Mouse (Mus musculus) ovary, postnatal 14 days (tissue): Measurements from ENCODE around the gene Smug1.

Source experiments
- DNase-seq: peaks from one replicate; pipeline ENCODE4 v3.0.0; 2022; ENCODE audit warnings: low spot score

The Smug1 gene

DNA sequence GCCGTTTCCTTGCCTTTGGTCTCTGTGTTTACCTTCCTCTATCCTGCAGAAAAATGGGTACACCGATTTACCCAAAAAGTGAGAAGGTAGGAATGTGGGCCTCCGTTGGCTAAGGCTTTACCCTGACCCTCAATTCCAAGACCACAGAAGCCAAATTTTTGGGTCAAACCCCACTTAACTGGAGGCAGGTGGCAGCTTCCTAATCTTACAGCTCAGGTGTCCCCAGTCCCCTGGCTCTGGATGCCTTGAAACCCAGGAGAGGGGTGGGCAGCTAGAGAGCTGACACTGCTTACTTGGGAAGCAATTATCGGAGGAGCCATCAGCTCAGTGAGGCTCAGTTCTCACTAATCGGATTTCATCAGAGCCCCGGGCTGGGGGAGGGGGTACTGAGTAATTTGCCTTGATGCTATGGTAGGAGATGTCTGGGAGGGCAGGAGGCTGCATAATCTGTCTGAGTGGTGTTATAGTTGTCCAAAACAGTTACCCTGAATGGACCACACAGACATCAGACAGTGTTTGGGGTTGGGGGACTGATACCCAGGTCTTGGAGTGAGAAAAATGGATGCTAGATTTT lies at the start of gene Smug1:
TSS of gene Smug1 (minus strand) at position 51 of the 574 bp plus-strand sequence.
- DNase-seq, result no peak

DNA sequence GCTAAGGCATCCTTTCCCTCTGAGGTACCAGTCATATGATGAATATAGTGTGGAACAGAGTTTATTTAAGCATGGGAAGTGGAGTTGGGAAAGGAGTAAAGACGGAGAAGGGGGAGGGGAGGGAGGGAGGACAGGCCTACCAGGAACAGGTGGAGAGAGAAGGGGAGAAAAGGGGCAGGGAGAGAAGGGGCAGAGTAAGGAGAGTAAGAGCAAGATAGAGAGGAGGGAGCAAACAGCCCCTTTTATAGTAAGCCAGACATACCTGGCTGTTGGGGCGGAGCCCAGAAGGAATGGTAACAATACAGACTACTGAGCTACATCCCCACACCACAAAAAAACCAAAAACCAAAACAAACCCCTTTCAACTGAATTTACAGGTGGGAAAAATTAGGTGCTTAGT lies 49.2 kb upstream of the Smug1 start:
- DNase-seq, result no peak

DNA sequence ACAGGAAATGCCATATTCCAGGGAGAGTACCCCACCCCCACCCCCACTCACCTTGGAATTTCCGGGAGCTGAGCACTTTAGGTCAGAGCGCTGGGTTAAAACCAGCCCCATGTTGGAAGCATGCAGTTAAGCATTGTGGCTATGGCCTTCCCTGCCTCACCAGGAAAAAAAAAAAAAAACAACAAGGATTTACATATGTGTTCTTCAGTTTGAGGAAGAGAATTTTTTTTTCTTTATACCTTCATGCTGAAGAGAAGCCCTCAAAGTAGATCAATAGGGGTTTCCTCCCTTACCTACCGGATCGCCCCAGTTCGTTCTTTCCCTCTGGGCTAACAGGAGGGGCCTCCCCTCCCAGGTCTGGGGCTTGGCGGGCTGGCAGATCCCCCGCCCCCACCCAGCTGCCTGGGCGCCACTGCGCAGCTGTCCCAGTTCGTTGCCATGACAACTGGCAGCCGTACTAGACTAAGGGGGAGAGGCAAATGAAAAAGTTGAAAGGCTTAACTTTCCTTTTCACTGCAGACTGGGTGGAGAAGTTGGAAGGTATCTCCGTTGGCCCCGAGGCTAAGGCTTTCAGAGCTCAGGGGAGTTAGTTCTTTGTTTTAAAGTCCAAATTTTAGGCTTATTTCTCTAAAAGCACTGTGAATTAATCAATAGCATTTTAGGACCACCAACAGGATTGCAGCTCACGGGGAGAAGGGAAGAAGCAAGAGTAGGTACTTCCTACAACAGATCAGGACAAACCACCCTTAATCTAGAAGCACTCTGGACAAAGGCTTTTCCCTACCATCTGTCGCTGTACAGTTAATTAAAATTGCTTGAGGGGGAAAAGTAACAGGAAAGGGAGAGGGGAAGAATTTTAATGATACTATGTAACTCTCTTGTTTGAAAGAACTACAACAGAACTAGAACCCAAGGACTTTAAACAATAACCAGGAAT lies 48.3 kb upstream of the Smug1 start:
- DNase-seq, result peak; percentile 80

DNA sequence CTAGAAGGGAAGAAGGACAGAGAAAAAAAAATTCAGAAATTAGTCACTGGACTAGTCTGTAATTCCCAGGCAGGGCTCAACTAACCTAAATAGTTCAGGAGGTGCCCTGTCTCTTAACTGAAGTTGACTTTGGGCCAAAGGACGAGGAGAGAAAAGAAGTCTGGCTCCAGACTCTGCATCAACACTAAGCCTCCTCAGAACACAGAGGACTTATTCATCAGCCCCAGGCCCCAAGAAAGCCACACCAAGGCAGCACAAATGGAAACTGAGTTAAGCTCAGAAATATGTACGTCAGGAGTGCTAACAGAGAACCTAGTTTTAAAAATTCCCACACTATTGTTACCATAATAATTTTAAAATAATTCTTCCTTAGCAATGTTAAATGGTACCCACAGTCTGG lies 47.3 kb upstream of the Smug1 start:
- DNase-seq, result no peak

DNA sequence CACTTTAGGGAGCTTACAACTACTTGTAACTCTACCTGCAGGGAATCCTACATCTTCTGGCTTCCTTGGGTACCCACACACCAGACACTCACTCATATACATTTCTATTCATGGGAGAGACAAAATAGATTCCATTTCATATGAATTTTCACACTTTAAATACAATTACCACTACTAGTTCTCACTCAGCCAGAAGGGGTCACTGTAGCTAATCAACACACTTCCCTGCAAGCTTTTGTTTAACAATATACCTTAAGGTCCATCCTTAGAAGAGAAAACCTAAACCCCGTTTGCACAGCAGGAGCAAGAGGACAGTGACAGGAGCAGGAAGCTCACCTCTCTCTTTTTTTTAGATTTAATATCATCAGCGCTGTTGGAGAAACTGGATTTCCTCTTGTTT lies 38.3 kb upstream of the Smug1 start:
- DNase-seq, result no peak

DNA sequence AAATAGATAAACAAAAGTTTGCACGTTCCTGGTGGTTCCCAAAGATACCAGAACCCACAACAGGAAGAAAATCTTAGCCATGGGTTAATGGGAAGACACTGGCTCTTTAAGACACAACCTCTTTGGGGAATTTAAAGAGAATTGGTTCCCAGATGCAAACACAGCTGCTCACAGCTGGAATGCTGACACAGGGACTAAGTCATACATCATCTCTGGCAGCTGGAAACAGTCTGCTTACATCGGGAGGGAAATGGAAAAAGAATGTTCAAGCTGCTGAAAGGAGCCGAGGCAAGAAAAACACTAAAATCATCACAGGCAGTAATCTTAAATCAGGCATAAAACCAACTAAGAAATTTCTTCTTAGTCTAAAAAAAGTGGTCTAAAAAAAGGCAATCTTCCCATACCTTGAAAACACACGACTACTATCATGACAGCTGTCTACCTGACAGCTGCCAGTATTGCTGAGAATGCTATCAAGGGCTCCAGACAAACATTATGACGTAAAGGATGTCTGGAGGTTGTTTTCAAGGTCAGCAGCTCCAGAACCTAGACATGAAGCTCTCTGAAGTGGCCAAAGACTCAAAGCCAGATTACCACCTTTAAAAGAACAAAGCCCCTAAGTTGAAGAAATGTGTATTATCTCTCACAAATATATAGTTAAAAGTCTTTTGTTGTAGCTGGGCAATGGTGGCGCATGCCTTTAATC lies 35.3 kb upstream of the Smug1 start:
- DNase-seq, result no peak

DNA sequence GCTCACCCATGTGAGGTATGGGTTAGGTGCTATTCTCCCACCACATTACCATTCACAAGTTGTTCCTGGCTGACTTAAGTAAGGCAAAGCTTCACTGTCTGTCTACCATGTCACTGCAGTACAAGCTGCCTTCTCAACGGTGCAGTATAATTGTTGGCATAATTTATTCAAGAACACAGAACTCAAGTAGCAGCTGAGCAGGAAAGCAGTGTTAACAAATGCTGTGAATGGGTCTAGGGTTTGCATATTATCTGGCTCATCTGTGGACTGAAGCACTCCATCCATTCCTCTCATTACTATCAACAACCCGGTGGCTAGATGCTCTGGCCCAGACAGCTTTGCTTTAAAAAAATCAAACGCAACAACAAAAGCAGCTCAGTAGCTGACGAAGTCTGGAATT lies 30.9 kb upstream of the Smug1 start:
- no peak for DNase-seq

DNA sequence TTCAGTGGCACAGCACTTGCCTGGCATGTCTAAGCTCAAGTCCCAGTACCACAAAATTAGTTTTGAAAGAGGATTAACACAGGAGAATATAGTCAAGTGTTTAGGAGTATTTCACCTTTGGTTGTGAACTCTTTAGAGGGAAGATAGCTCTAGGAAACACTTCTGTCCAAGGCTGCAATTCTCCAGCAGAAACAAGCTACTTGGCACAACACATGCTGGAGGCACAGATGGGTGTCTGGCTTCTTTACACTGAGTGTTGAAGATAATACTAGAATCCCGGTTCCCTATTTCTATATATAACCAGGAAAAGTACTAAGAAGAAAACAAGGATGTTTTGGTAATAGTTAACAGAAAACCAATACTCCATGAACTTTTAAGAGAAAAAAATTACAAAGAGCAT lies 29.9 kb upstream of the Smug1 start:
- no peak for DNase-seq

DNA sequence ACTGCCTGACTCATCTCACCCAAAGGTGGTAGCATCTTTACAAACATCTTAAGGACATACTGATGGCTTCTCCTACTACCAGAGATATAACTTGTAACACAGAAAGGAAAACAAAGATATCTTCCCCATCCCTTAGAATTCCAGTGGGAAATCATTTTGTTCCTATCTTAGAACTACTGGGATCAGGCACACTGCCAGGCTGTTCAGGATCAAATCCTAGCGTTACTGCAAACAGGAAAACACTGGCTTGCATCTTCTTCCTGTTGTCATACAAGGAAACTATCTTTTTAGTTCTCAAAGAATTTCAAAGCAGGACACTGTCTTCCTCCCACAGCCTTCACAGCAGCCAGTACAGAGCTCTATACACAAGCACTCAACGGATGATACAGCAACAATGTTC lies 26.7 kb upstream of the Smug1 start:
- no peak for DNase-seq

DNA sequence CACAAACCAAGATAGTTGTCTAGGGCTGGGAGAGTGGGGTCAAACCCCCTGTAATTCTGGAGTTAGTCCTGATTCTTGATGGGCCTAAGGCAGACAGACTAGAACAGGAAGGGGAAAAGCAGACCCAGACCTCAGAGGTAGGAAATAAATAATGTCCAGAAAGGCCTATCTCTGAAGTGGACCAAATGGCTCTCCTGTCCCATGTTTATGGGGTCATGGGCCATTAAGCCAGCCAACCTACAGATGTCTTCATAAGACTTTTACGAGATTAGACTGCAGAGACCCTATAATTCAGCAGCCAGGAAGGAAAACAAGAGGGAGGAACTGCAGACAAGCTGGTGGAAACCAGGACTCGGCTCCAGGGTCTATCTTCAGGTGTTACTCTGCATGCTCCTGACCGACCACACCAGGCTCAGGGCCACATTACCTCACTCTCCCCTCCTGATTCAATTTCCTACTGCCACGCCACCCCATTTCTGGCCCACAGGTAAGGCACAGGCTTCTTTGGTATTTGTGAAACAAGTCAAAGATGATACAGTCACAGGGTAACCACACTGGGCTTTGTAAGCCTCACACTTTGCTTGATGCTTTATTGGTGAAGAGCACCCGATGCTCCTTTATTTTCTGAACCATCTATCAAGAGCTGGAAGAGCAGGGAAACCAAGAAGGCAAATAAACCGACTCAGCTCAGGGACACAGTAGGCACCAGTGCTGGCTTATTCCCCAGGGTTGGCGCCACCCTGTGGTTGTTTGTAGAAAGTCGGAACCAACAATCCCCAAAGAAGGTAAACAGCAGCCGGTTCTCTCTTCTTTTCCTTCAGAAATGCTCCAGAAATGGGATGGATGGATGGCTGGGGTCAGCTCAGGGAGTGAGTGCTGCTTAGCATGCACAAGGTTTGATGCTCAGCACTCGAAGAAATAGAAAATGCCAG lies 23.9 kb upstream of the Smug1 start:
- no peak for DNase-seq

DNA sequence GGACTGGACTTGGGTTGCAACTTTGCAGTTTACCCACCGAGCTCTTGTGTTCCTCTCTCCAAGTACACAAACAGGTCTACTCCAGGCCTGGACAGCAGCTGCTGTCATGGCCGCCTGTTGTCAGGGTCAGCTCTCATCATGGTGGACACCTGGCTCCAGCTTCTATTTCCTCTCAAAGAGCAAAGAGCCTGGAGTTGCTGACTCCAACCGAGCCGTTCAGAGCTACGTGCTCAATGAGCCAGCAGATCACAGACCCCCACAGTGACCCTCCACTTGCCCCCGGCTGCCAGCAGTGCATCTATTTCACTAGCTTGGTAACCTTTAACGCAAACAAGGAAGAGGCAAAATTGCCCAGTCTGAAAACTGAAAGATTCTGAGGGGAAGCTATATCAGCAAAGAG lies 23.2 kb upstream of the Smug1 start:
- DNase-seq, result no peak

DNA sequence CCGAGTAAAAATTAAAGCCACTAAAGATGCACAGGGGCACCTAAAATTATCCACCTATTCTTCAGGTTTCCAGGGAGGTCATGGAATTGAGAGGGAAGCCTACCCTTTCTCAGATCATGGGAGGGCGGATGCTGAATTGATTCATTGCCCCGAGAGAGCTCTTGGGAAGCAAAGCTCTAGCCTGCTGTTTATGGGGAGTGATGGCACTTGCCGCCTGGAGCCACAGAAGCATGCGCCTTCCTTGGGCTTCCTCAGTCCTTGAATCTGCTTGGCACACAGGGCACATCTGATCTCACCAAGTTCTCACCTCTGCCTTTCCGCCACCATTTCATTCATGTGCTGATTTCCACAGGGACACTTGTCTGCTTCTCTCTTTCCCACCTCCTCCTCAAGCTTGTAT lies 20.9 kb upstream of the Smug1 start:
- no peak for DNase-seq

DNA sequence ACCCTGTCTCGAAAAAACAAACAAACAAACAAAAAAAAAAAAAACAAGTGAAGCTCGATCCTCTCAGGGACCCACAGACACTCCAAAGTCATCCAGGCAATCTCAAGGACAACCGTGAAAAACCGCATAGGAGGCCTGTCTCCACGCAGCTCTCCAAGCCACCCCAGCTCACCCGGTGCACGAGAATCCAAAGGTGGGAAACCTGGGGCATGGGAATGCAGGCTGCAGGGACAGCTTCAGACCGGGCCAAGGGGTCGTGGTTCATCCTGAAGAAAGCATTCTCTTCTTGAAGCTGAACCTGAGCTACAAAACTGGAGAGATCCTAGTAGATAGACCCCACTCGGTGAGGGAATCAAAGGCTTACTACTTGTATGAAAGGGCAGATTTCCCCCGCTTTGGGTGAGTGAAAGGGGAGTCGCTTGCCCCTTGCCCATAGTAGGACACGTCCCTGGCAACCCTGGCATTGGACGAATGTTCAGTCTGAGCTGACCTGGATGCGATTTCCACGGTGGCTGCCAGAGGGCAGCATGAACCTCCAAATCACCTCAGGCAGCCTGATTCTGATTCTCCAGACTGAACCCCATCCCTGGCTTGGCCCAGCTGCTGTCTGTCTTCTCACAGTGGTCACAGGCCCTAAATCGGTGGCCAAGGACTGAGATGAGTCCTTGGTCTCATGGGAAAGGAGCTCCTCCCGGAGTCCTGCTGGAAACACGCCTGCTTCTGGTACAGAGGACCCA lies 18.7 kb upstream of the Smug1 start:
- peak; percentile 48 for DNase-seq

DNA sequence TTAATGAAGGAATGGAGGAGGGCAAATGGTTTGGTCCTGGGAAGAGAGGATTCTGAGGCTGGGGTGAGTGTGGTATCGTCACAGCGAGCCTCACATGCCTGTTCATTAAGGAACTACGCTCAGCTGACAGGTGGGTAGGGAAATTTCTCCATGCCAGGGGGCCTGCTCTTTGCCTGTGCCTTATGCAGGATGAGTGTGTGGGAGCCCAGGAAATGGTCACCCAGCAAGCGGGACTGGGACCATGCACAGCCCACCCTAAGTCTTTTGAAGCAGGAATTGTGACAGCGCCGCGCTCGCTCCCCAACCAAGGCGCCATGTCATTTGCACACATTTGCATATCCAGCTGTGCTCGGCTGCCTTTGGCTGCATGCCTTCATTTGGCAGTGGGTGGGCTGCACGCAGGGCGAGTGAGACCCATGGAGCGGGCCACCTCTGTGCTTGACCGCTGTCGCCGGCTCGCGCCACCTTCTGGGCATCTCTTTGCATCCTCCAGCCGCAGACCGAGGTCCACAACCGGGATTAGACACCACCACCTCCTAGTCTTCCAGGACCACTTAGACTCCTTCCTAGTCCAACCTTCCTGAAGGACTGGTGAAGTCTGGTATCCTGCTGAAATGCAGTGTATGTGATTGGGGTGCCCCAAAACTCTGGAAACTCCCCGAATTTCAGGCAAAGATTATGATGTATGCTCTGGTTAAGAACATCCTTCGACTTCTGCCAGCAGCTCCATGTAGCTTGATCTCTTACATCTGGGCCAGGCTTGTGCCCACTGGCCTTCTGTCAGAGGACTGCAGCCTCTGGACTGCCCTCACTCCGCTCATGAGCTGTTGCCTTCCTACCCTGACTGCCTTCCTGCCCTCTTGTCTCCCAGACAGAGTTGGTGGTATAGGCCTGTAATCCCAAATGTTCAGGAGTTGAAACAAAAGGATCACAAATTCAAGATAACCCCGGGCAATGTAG lies 17.0 kb upstream of the Smug1 start:
- DNase-seq, result no peak

DNA sequence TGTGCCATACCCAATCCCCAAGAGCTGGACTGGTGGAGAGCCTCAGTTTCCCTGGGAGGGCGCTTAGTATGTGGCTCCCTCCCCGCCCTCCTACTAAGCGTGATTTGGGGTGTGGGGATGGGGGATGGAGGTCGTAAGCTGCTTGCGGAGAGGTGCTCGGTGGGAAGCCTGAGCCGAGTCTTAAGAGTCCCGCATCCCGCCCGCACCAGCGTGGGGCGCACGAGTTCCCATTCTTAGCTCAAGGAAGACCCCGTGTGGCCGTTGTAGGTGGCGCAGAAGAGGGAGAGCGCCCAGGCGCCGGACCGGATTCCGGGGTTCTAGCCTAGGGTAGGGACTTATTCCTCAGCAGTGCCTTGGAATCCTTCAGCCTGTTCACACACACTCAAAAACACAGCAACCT lies 16.2 kb upstream of the Smug1 start:
- peak; percentile 56 for DNase-seq

DNA sequence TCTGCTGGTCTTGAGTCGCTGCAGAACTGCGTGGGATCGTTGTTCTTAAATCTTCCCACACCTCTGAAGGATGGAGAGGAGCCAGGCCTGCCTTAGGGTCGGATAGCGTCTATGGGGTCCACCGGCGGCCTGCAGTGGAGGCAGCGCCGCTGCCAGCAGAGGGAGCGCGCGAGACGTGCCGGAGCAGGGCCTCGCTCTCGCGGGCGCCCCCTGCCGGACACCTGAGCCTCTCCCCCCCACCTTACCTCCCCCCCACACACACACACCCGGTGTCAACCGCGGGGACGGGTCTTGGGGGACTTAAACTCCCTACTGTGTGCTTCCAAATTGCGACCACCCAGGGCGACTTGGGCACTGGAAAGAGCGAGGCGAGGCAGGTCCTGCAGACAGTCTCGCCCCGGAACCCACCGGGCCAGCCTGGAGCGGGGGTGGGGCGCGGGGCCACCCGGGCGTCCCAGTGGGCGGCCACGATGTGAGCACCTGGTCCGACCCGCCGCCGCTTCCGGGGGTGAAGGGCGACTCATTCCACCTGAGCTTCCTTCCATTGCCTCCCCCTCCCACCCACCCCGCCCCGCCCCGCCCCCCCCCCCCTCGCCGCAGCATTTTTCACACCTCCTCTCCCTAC lies 15.4 kb upstream of the Smug1 start:
- DNase-seq, result peak; percentile 84

DNA sequence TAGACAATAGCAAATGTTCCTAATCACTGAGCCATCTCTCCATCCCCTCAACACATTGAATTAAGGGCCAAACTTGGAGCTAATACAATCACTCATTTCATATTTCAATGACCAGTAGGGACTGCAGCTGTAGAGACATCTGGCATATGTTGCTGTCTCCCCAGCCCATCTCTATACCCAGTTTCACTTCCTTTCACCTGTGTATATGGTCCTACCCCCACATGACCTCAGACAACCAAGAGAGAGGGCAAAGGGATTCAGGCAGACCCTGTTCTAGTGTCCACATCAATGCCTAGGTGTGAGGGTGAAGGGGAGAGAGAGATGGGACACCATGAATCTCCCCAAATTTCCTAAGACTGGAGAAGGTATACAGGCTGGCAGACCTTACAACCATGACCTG lies 13.5 kb upstream of the Smug1 start:
- DNase-seq, result no peak

DNA sequence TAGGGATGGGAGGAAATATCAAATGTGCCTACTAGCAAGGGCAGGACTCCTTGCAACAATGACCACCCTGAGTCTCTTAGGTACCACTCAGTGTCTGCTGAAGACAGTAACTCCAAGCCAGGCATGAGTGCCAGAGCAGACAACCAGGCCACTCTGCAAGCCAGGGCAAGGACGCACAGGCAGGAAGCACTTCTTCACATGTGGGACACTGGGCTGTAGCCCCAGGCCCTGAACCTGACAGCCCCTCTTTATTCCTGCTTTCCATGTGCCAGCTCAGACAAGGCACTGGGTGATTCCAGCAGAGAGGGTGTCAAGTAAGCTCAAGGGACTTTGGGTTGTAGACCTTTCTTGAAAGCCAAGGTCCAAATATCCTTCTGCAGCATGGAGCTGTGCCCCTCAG lies 11.9 kb upstream of the Smug1 start:
- no peak for DNase-seq

DNA sequence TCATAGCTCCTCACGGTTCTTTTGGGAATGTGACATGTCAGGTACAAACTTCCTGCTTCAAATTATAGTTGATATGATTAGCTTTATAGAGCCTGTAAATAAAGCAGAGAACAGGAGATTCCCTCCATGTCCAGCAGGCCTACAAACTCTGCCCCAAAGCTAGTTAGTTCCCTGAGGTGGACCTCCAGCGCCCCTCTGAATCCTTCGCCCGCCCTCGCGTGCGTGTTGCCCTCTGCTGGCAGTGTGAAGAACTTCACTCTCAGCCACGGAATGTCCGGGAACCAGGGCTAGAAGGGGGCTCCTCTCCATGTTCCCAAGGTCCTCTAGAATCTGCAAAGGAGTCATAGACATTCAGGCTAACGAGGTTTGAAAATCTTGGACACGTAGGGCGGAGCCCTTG lies 11.2 kb upstream of the Smug1 start:
- no peak for DNase-seq

DNA sequence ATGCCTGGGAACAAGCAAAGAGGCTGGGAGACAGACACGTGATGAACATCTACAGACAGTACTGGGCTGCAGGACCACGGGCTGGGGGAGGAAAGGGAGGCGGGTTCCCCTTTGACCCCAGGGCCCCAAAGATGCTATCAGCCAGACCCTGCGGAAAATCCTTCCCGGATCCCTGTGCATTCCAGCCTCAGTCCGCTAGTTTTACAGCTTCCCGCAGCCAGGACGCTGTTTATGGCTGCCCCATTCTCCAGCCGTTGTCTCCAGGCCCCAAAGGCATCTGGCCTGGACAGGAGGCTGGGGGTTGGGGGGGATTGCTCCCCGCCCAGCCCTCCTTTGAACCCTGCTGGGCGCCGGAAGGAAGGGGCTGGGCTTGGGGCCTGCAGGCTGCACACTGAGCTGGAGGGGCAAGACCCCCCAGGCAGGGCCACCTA lies 10.7 kb upstream of the Smug1 start:
- DNase-seq, result no peak
